7 mouse cellular contexts compared by ENCODE assay signal in the genomic region with DNA sequence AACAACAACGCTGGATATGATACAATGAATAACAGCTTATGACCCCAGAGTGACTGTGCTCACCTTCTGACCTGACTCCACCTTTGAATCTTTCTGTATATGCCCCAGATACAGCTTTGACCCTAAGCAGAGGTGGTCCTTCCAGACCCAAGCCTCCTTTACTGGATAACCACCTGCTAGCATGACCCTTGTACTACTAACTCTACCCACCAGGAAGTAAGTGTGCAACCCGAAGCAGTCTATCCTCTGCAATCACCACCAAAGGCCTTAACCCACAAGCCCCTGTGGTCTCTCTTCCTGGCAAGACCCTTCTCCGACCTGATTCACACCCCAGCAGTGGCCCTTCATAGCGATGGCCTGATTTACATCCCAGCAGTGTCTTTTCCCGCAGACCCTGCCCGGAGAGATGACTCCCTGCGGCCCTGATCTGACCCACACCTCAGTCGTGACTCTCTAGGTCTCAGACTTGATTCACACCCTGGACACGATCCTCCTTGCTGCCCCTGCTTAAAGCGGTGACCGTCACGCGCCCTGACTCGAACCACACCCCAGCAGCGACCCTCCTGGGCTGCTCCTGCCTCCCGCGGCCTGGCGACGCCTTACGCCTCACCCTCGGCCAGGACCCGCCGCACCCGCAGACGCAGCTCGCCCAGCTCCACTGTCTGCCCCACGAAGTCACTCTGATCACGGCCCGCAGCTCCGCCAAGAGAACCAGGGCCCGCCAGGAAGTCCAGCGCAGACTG. TPM values are rescaled to one million over a fixed set of nuclear protein-coding genes. Genes with fewer than 3 reads are reported as not detected.
DNase-seq lines count a peak whose midpoint lies in the region; ATAC-seq and TF ChIP-seq lines count a peak whose summit lies in the region.

No protein-coding gene starts in this region.

- no peaks in the 10 kb centered on the region; the same call in 1 of the 2 replicates for H3K4me1 ChIP-seq in testis, adult 2 months (ENCODE audit: control insufficient read depth, insufficient read depth, low read length)
- H3K4me1 ChIP-seq in hindbrain, embryonic 13.5 days (replicated peaks), result peaks cover 29% of the 10 kb centered on the region
- peaks cover 11% of the 10 kb centered on the region for H3K4me1 ChIP-seq in midbrain, embryonic 11.5 days (ENCODE audit: control insufficient read depth, insufficient read depth, low read length)

- H3K9ac ChIP-seq in hindbrain, embryonic 13.5 days, result peak overlapping the region; percentile 95
- H3K9ac ChIP-seq in midbrain, embryonic 11.5 days (ENCODE audit: low read length), result peak overlapping the region; percentile 94

- peak overlapping the region; percentile 94 for H3K4me3 ChIP-seq in testis, adult 2 months (ENCODE audit: control insufficient read depth, low read depth, low read length)
- H3K4me3 ChIP-seq in hindbrain, embryonic 13.5 days, result peak overlapping the region; percentile 84
- peak overlapping the region; percentile 80 for H3K4me3 ChIP-seq in midbrain, embryonic 11.5 days (ENCODE audit: low read depth, low read length)

- TF ChIP-seq POLR2A in testis, adult 2 months (IDR thresholded peaks at IDR 0.05; ENCODE audit: control insufficient read depth, low read depth, low read length), result no peak

- peak; percentile 87 for ATAC-seq in hindbrain, embryonic 13.5 days (ENCODE audit: low FRiP score)
- peak; percentile 90 for ATAC-seq in midbrain, embryonic 11.5 days (ENCODE audit: low FRiP score)

- 2% methylated on average over 32 of the region's 32 CpGs for WGBS in hindbrain, embryonic 13.5 days
- 3% methylated on average over 32 of the region's 32 CpGs for WGBS in midbrain, embryonic 11.5 days

- H3K27me3 ChIP-seq in testis, adult 2 months (ENCODE audit: control insufficient read depth, insufficient read depth, low read length), result no peaks in the 10 kb centered on the region
- H3K27me3 ChIP-seq in hindbrain, embryonic 13.5 days, result no peaks in the 10 kb centered on the region
- no peaks in the 10 kb centered on the region for H3K27me3 ChIP-seq in midbrain, embryonic 11.5 days (ENCODE audit: control insufficient read depth, insufficient read depth, low read length)

- H3K27ac ChIP-seq in testis, adult 2 months (ENCODE audit: control insufficient read depth, insufficient read depth, low read depth, low read length), result peak overlapping the region; percentile 82
- H3K27ac ChIP-seq in hindbrain, embryonic 13.5 days, result peak overlapping the region; percentile 94
- H3K27ac ChIP-seq in midbrain, embryonic 11.5 days (ENCODE audit: low read depth, low read length), result peak overlapping the region; percentile 80

- DNase-seq in testis, postnatal 14 days (ENCODE audit: low spot score), result no peak
- peak; percentile 19 for DNase-seq in c-Kit-negative CD71-positive TER-119-positive erythroid progenitor cells, embryonic 14.5 days (ENCODE audit: low read depth, low spot score)
- DNase-seq in midbrain, embryonic 11.5 days (ENCODE audit: low spot score, missing footprints), result no peak
- DNase-seq in left cerebral cortex, adult 11 months (ENCODE audit: low spot score), result no peak
- DNase-seq in left cerebral cortex, adult 8-10 months (ENCODE audit: low spot score in 2 of 2), result no peak

- no peaks in the 10 kb centered on the region for H3K9me3 ChIP-seq in hindbrain, embryonic 13.5 days
- no peaks in the 10 kb centered on the region for H3K9me3 ChIP-seq in midbrain, embryonic 11.5 days (ENCODE audit: control insufficient read depth, low read length)

- peak overlapping the region; percentile 94 for H3K4me2 ChIP-seq in hindbrain, embryonic 13.5 days
- H3K4me2 ChIP-seq in midbrain, embryonic 11.5 days, result peak overlapping the region; percentile 88

- no peaks in the 10 kb centered on the region; the same call in 1 of the 2 replicates for H3K36me3 ChIP-seq in testis, adult 2 months (ENCODE audit: control insufficient read depth, insufficient read depth, low read length)
- H3K36me3 ChIP-seq in hindbrain, embryonic 13.5 days, result peaks cover 7% of the 10 kb centered on the region
- peaks cover 3% of the 10 kb centered on the region; the same call in 1 of the 2 replicates for H3K36me3 ChIP-seq in midbrain, embryonic 11.5 days (ENCODE audit: control insufficient read depth, insufficient read depth, low read length)

- TF ChIP-seq CTCF in testis, adult 2 months (IDR thresholded peaks at IDR 0.05; ENCODE audit: control insufficient read depth, insufficient read depth, insufficient replicate concordance, low read depth, low read length), result 0 out of 2 replicates have a peak, but pooled peaks have one; percentile 11

RNA-seq across cellular contexts. Expression of a gene that starts 0.5 kb away (rescaled TPM):
- 35.3 and 36.8 TPM in 2 replicates for polyA plus RNA-seq in testis, adult 2 months (2012; rRNA removed)
- polyA plus RNA-seq in hindbrain, embryonic 13.5 days (2015; fragmentation: Nextera tagmentation; extraction: Ambion mirVana), result 48.8 and 49.1 TPM in 2 replicates
- 43.3 and 45.3 TPM in 2 replicates for polyA plus RNA-seq in midbrain, embryonic 11.5 days (2014; fragmentation: Nextera tagmentation; extraction: Ambion mirVana)
- total RNA-seq in left cerebral cortex, adult 8-10 months (2022), result 100 to 1,000 TPM in 1 of 4 experiments, 10 to 100 TPM in 3; 97.5 to 105 (median 99.5) TPM

RNA-seq across cellular contexts. Expression of a gene that starts 0.5 kb away (rescaled TPM):
- 128 and 145 TPM in 2 replicates for polyA plus RNA-seq in testis, adult 2 months (2012; rRNA removed)
- polyA plus RNA-seq in hindbrain, embryonic 13.5 days (2015; fragmentation: Nextera tagmentation; extraction: Ambion mirVana), result 23.9 and 26.4 TPM in 2 replicates
- 20.9 and 22.1 TPM in 2 replicates for polyA plus RNA-seq in midbrain, embryonic 11.5 days (2014; fragmentation: Nextera tagmentation; extraction: Ambion mirVana)
- 10 to 100 TPM; 37.1 to 43.1 (median 39.5) TPM for total RNA-seq in left cerebral cortex, adult 8-10 months (2022)

RNA-seq across cellular contexts. Expression of a gene that starts 31.1 kb away (rescaled TPM):
- polyA plus RNA-seq in testis, adult 2 months (2012; rRNA removed), result 3.6 and 3.8 TPM in 2 replicates
- 9.8 and 12.3 TPM in 2 replicates for polyA plus RNA-seq in hindbrain, embryonic 13.5 days (2015; fragmentation: Nextera tagmentation; extraction: Ambion mirVana)
- polyA plus RNA-seq in midbrain, embryonic 11.5 days (2014; fragmentation: Nextera tagmentation; extraction: Ambion mirVana), result 9.2 TPM in 2 replicates
- total RNA-seq in left cerebral cortex, adult 8-10 months (2022), result 10 to 100 TPM; 19.0 to 25.3 (median 23.0) TPM

RNA-seq across cellular contexts. Expression of a gene that starts 40.4 kb away (rescaled TPM):
- 4.7 and 4.8 TPM in 2 replicates for polyA plus RNA-seq in testis, adult 2 months (2012; rRNA removed)
- polyA plus RNA-seq in hindbrain, embryonic 13.5 days (2015; fragmentation: Nextera tagmentation; extraction: Ambion mirVana), result 23.8 and 27.2 TPM in 2 replicates
- polyA plus RNA-seq in midbrain, embryonic 11.5 days (2014; fragmentation: Nextera tagmentation; extraction: Ambion mirVana), result 8.6 TPM in 2 replicates
- total RNA-seq in left cerebral cortex, adult 8-10 months (2022), result 10 to 100 TPM; 47.3 to 67.4 (median 51.3) TPM

RNA-seq across cellular contexts. Expression of a gene that starts 46.3 kb away (rescaled TPM):
- polyA plus RNA-seq in testis, adult 2 months (2012; rRNA removed), result 0.04 and 0.09 TPM in 2 replicates
- polyA plus RNA-seq in hindbrain, embryonic 13.5 days (2015; fragmentation: Nextera tagmentation; extraction: Ambion mirVana), result 2.0 and 2.7 TPM in 2 replicates
- polyA plus RNA-seq in midbrain, embryonic 11.5 days (2014; fragmentation: Nextera tagmentation; extraction: Ambion mirVana), result 0.69 and 0.81 TPM in 2 replicates
- 1 to 10 TPM; 1.0 to 1.3 (median 1.1) TPM for total RNA-seq in left cerebral cortex, adult 8-10 months (2022)
